Mouse (Mus musculus): ENCODE measurements around the gene Nipsnap2. TPM values are rescaled to one million over a fixed set of nuclear protein-coding genes. Genes with fewer than 3 reads are reported as not detected.
A peak's percentile ranks its signal among the peaks of the same experiment; 100 is the strongest.

The Nipsnap2 gene
- polyA plus RNA-seq, 1 experiment from 2014 or later, result 98.7 TPM

GRCm38 (mm10) chr5:129717016-129717415 lies 7.8 kb upstream of the Nipsnap2 start:
- H3K27ac ChIP-seq (ENCODE audit: low read depth, low read length), result no peak overlapping the region
- no peaks in the 10 kb centered on the region for H3K9me3 ChIP-seq (ENCODE audit: control insufficient read depth, low read length)
- 90% methylated on average over 9 of the region's 9 CpGs for WGBS
- H3K4me3 ChIP-seq (ENCODE audit: low read length), result no peak overlapping the region
- peaks cover 7% of the 10 kb centered on the region for H3K4me1 ChIP-seq (ENCODE audit: control insufficient read depth, insufficient read depth, low read depth, low read length)
- no peak for ATAC-seq
- no peak overlapping the region for H3K4me2 ChIP-seq (ENCODE audit: low read length)
- no peak overlapping the region for H3K9ac ChIP-seq (ENCODE audit: low read depth, low read length)
- no peaks in the 10 kb centered on the region for H3K27me3 ChIP-seq (replicated peaks; ENCODE audit: control insufficient read depth, insufficient read depth, low read length)
- H3K36me3 ChIP-seq (ENCODE audit: control insufficient read depth, insufficient read depth, low read length), result peaks cover 20% of the 10 kb centered on the region

GRCm38 (mm10) chr5:129720176-129720575 lies 4.7 kb upstream of the Nipsnap2 start:
- Histone ChIP-seq H3K4me3 (ENCODE audit: low read length) (no peak overlapping the region), H3K9ac (ENCODE audit: low read depth, low read length) (no peak overlapping the region), H3K4me2 (ENCODE audit: low read length) (no peak overlapping the region), H3K27me3 (replicated peaks; ENCODE audit: control insufficient read depth, insufficient read depth, low read length) (no peaks in the 10 kb centered on the region), H3K4me1 (ENCODE audit: control insufficient read depth, insufficient read depth, low read depth, low read length) (peaks cover 7% of the 10 kb centered on the region), H3K36me3 (ENCODE audit: control insufficient read depth, insufficient read depth, low read length) (peaks cover 20% of the 10 kb centered on the region), H3K27ac (ENCODE audit: low read depth, low read length) (no peak overlapping the region), H3K9me3 (ENCODE audit: control insufficient read depth, low read length) (no peaks in the 10 kb centered on the region)
- WGBS, result 86% methylated on average over 3 of the region's 3 CpGs
- ATAC-seq, result no peak

GRCm38 (mm10) chr5:129724268-129724667 lies 595 bp upstream of the Nipsnap2 start:
- peak overlapping the region; percentile 66 for H3K4me2 ChIP-seq (ENCODE audit: low read length)
- peak overlapping the region; percentile 91 for H3K4me3 ChIP-seq (ENCODE audit: low read length)
- no peak overlapping the region for H3K27ac ChIP-seq (ENCODE audit: low read depth, low read length)
- no peaks in the 10 kb centered on the region for H3K9me3 ChIP-seq (ENCODE audit: control insufficient read depth, low read length)
- ATAC-seq, result no peak; the same call in 1 of the 2 replicates
- peaks cover 6% of the 10 kb centered on the region; the same call in 1 of the 2 replicates for H3K36me3 ChIP-seq (ENCODE audit: control insufficient read depth, insufficient read depth, low read length)
- no peaks in the 10 kb centered on the region for H3K27me3 ChIP-seq (replicated peaks; ENCODE audit: control insufficient read depth, insufficient read depth, low read length)
- 52% methylated on average over 4 of the region's 4 CpGs for WGBS
- H3K9ac ChIP-seq (ENCODE audit: low read depth, low read length), result no peak overlapping the region; the same call in 1 of the 2 replicates
- H3K4me1 ChIP-seq (ENCODE audit: control insufficient read depth, insufficient read depth, low read depth, low read length), result peaks cover 11% of the 10 kb centered on the region

GRCm38 (mm10) chr5:129725774-129726392 lies 1.0 kb downstream of the Nipsnap2 start:
- Histone ChIP-seq H3K27me3 (replicated peaks; ENCODE audit: control insufficient read depth, insufficient read depth, low read length) (no peaks in the 10 kb centered on the region), H3K9me3 (ENCODE audit: control insufficient read depth, low read length) (no peaks in the 10 kb centered on the region), H3K27ac (ENCODE audit: low read depth, low read length) (peak overlapping the region; percentile 98), H3K4me1 (ENCODE audit: control insufficient read depth, insufficient read depth, low read depth, low read length) (peaks cover 11% of the 10 kb centered on the region), H3K4me2 (ENCODE audit: low read length) (peak overlapping the region; percentile 66), H3K4me3 (ENCODE audit: low read length) (peak overlapping the region; percentile 91), H3K36me3 (ENCODE audit: control insufficient read depth, insufficient read depth, low read length) (no peaks in the 10 kb centered on the region), H3K9ac (ENCODE audit: low read depth, low read length) (peak overlapping the region; percentile 96)
- no peak for ATAC-seq
- 12% methylated on average over 7 of the region's 7 CpGs for WGBS

- 90% methylated on average over 3 of the region's 3 CpGs for WGBS
- Histone ChIP-seq H3K4me1 (ENCODE audit: control insufficient read depth, insufficient read depth, low read depth, low read length) (peaks cover 11% of the 10 kb centered on the region), H3K27me3 (replicated peaks; ENCODE audit: control insufficient read depth, insufficient read depth, low read length) (no peaks in the 10 kb centered on the region), H3K4me3 (ENCODE audit: low read length) (no peak overlapping the region), H3K4me2 (ENCODE audit: low read length) (no peak overlapping the region; the same call in 1 of the 2 replicates), H3K9me3 (ENCODE audit: control insufficient read depth, low read length) (no peaks in the 10 kb centered on the region), H3K36me3 (ENCODE audit: control insufficient read depth, insufficient read depth, low read length) (no peaks in the 10 kb centered on the region), H3K27ac (ENCODE audit: low read depth, low read length) (no peak overlapping the region), H3K9ac (ENCODE audit: low read depth, low read length) (no peak overlapping the region)
- ATAC-seq, result no peak
Measured at GRCm38 (mm10) chr5:129726784-129727183, 1.9 kb downstream of the Nipsnap2 start.

- no peaks in the 10 kb centered on the region for H3K9me3 ChIP-seq (ENCODE audit: control insufficient read depth, low read length)
- no peak overlapping the region for H3K4me2 ChIP-seq (ENCODE audit: low read length)
- WGBS, result 64% methylated on average over 11 of the region's 11 CpGs
- peaks cover 11% of the 10 kb centered on the region for H3K4me1 ChIP-seq (ENCODE audit: control insufficient read depth, insufficient read depth, low read depth, low read length)
- H3K27ac ChIP-seq (ENCODE audit: low read depth, low read length), result no peak overlapping the region
- H3K4me3 ChIP-seq (ENCODE audit: low read length), result no peak overlapping the region
- no peaks in the 10 kb centered on the region for H3K27me3 ChIP-seq (replicated peaks; ENCODE audit: control insufficient read depth, insufficient read depth, low read length)
- no peak overlapping the region for H3K9ac ChIP-seq (ENCODE audit: low read depth, low read length)
- H3K36me3 ChIP-seq (ENCODE audit: control insufficient read depth, insufficient read depth, low read length), result no peaks in the 10 kb centered on the region
- ATAC-seq, result no peak
Measured at GRCm38 (mm10) chr5:129729286-129729685, 4.4 kb downstream of the Nipsnap2 start.

- Histone ChIP-seq H3K27ac (ENCODE audit: low read depth, low read length) (peak overlapping the region; percentile 29; the same call in 1 of the 2 replicates), H3K9me3 (ENCODE audit: control insufficient read depth, low read length) (no peaks in the 10 kb centered on the region), H3K4me3 (ENCODE audit: low read length) (no peak overlapping the region), H3K4me1 (ENCODE audit: control insufficient read depth, insufficient read depth, low read depth, low read length) (peaks cover 11% of the 10 kb centered on the region), H3K4me2 (ENCODE audit: low read length) (no peak overlapping the region), H3K27me3 (replicated peaks; ENCODE audit: control insufficient read depth, insufficient read depth, low read length) (no peaks in the 10 kb centered on the region), H3K36me3 (ENCODE audit: control insufficient read depth, insufficient read depth, low read length) (no peaks in the 10 kb centered on the region), H3K9ac (ENCODE audit: low read depth, low read length) (no peak overlapping the region; the same call in 1 of the 2 replicates)
- 89% methylated on average over 11 of the region's 11 CpGs for WGBS
- ATAC-seq, result no peak
Measured at GRCm38 (mm10) chr5:129730344-129730743, 5.5 kb downstream of the Nipsnap2 start.

- H3K9me3 ChIP-seq (ENCODE audit: control insufficient read depth, low read length), result no peaks in the 10 kb centered on the region
- H3K9ac ChIP-seq (ENCODE audit: low read depth, low read length), result no peak overlapping the region
- 81% methylated on average over 5 of the region's 5 CpGs for WGBS
Measured at GRCm38 (mm10) chr5:129731021-129731420, 6.2 kb downstream of the Nipsnap2 start.

GRCm38 (mm10) chr5:129740976-129741375 lies 16.1 kb downstream of the Nipsnap2 start:
- no peak for ATAC-seq
- H3K9ac ChIP-seq (ENCODE audit: low read depth, low read length), result no peak overlapping the region
- H3K4me2 ChIP-seq (ENCODE audit: low read length), result no peak overlapping the region
- H3K9me3 ChIP-seq (ENCODE audit: control insufficient read depth, low read length), result no peaks in the 10 kb centered on the region
- H3K36me3 ChIP-seq (ENCODE audit: control insufficient read depth, insufficient read depth, low read length), result peaks cover 8% of the 10 kb centered on the region
- 100% methylated on average over 1 of the region's 1 CpGs for WGBS
- H3K4me3 ChIP-seq (ENCODE audit: low read length), result no peak overlapping the region
- H3K27me3 ChIP-seq (replicated peaks; ENCODE audit: control insufficient read depth, insufficient read depth, low read length), result no peaks in the 10 kb centered on the region
- no peaks in the 10 kb centered on the region for H3K4me1 ChIP-seq (ENCODE audit: control insufficient read depth, insufficient read depth, low read depth, low read length)
- H3K27ac ChIP-seq (ENCODE audit: low read depth, low read length), result no peak overlapping the region

More at GRCm38 (mm10) chr5:129731021-129731420, 6.2 kb downstream of the Nipsnap2 start:
- Histone ChIP-seq H3K36me3 (ENCODE audit: control insufficient read depth, insufficient read depth, low read length) (no peaks in the 10 kb centered on the region), H3K4me2 (ENCODE audit: low read length) (no peak overlapping the region), H3K27ac (ENCODE audit: low read depth, low read length) (no peak overlapping the region), H3K4me1 (ENCODE audit: control insufficient read depth, insufficient read depth, low read depth, low read length) (peaks cover 8% of the 10 kb centered on the region), H3K4me3 (ENCODE audit: low read length) (no peak overlapping the region), H3K27me3 (replicated peaks; ENCODE audit: control insufficient read depth, insufficient read depth, low read length) (no peaks in the 10 kb centered on the region)
- no peak for ATAC-seq

Measured in hindbrain, embryonic 16.5 days (tissue).